Mouse (Mus musculus) inflammation-experienced regulatory T-cells (primary cell): ENCODE results near the gene Taok2. TPM values are rescaled to one million over a fixed set of nuclear protein-coding genes. Genes with fewer than 3 reads are reported as not detected.

Experiments
- polyA plus RNA-seq, 2 experiments: library from polyadenylated mRNA; unstranded; fragments of 100-300 nt; shearing (Covaris generic); gene quantifications; one replicate each; pipeline ENCODE4 v1.2.1; 2017

Taok2 gene
- 10 to 100 TPM; 44.6 to 51.3 TPM for polyA plus RNA-seq

DNA sequence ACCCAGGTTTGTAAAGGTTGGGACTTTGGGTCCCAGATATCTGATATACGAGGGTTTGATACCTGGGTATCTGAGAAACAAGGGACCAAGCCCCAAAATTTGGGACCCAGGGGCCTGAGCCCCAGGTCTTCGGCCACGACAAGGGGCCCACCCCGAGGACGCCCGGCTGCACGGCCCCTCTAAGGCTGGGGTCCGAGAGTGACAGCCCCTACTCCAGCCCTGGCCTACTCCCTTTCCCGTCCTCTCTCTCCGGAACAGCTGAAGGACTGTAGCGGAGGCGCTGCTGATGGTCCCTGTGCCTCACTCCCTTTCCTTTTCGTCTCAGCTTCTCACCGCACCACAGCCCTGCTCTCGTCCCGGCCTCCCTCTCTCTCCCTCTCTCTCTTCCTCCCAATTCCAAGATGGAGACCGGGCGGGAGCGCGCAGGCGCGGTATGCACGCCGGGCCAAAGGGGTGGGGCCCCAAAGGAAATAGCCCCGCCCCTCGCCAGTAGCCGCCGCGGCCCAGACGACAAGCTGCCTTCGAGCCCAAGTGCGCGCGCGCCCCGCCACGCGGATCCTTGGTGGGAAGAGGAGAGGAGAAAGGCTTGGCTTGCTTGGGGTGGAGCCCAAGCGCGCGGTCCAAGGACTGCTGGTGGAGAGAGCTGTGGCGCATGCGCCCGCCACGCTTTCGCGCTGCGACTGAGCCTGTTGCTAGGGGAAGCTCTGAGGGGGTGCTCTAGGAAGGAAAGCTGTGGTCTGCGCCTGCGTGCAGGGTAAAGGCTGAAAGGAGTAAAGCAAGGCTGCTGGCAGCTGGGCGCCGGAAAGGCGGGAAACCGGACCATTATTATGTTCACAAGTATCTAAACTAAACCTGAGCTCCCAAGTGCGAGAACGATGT is at the start of gene Taok2:
Gene Taok2 (minus strand): TSS at position 418 of the 879 bp plus-strand sequence.

DNA sequence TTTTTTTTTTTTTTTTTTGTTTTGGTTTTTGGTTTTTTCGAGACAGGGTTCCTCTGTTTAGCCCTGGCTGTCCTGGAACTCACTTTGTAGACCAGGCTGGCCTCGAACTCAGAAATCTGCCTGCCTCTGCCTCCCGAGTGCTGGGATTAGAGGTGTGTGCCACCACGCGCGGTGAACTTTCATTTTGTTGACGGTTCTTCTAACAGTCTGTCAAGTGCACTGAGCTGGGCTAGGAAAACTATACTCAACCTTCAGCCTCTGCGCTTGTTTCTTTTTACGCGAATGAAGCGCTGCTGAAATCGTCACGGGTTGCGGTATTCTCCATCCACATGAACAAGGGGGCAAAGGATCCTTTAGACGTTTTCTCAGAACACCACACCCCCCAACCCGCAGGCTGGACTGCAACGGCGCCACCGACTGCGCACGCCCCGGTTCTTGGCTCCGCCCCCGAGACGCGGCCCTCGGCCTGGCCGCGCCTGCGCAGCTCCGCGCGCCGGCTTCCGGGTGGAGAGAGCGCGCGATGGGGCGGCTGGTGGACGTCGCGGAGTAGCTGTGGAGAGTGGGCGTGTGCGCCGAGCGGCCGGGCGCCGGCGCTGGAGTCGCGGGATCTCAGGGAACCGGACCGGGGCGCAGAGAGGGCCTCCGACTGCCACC is 44.0 kb upstream of the Taok2 start, which contains the start of gene Kctd13:
Gene Kctd13 (plus strand): TSS at position 496 of the 654 bp plus-strand sequence.

GRCm38 (mm10) chr7:126922624-126923060 is 38.1 kb upstream of the Taok2 start, which contains the start of gene Tmem219:
Tmem219 (minus strand) TSS chr7:126922917.

DNA sequence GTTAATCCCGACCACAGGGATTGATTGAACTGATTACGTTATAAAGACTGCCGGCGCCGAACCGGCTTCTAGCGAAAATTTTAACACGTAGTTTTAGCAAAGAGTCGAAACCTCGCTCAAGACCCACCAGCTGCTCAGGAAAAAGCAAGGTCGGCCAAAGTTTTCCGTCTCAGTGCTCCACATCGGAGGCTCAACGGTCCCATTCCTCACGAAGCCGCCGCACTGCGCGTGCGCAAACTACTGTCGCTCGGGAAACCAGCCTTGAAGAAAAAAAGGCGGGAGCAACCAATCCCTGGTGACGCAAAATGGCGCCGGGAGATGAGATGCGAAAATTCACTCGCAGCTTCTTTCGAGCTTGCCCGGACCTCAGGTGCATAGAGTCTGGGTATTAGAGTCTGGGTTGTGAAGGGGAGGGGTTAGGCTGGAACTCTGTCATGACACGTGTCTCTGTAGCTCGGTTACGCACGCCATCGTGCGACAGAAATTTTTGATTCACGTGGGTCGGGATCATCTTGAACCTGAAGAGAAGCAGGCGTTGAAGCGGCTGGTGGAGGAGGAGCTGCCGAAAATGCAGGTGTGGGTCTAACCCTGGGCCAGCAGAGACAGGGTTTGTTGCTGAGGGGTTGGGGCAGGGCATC is 22.2 kb downstream of the Taok2 start, which contains the start of gene Ino80e:
Gene Ino80e (minus strand): TSS at position 231 of the 638 bp plus-strand sequence.

DNA sequence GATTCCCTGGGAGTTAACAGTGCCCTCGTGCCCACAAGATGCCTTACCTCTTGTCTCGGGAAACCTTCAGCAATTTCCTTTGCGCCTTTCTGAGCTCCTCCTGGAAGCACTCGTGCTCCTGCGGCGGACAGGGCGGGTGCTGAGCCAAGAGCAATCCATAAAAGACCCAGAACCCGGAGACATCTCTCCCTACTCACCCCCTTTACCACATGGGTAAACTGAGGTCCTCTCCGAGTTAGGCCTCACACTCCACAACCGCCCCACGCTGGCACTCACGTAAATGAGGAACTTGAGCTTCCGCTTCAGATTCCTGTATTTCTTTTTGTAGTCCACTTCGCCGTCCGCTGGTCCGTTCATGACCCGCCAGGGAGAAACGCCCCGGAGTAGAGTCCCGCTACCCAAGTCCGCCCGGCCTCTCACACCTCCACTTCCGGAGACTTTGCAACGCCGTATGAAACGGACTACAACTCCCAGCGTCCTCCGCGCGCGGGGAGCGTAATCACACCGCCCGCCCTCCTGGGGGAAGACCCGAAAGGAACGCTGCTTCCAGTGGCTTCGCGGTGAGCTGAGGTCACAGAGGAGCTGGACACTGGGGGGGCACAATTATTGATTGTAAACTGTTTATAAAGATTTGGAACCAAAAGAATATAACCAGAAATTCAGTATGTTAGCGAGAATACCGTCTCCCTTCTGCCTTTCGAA is 22.9 kb downstream of the Taok2 start, which contains the start of gene Hirip3:
Gene Hirip3 (plus strand): TSS at position 544 of the 702 bp plus-strand sequence.

GRCm38 (mm10) chr7:126847116-126847420 is 37.4 kb downstream of the Taok2 start, which contains the start of gene Doc2a:
Doc2a (plus strand) TSS chr7:126847416.

GRCm38 (mm10) chr7:126831539-126831938 is 53.0 kb downstream of the Taok2 start, which contains the start of gene 4930451I11Rik:
4930451I11Rik (minus strand) TSS chr7:126831639.

Other genes with a start within 250 kb of the Taok2 start
- 100 to 1,000 TPM; 114 to 118 TPM for gene Sgf29, start 235.4 kb downstream of the Taok2 start, polyA plus RNA-seq
- under 1 TPM; 0.20 to 0.48 TPM for gene Sult1a1, start 208.3 kb downstream of the Taok2 start, polyA plus RNA-seq
- gene Bola2, start 189.3 kb downstream of the Taok2 start, polyA plus RNA-seq: 100 to 1,000 TPM; 104 to 113 TPM
- 10 to 100 TPM in 1 of 2 experiments, 1 to 10 TPM in 1; 8.3 to 10.8 TPM for gene Slx1b, start 188.9 kb downstream of the Taok2 start, polyA plus RNA-seq
- gene Coro1a, start 176.9 kb downstream of the Taok2 start, polyA plus RNA-seq: 1,000 to 10,000 TPM; 2,830 to 3,089 TPM
- 10 to 100 TPM; 32.8 to 38.7 TPM for gene Mapk3, start 125.1 kb downstream of the Taok2 start, polyA plus RNA-seq
- gene Gdpd3, start 118.4 kb downstream of the Taok2 start, polyA plus RNA-seq: 1 to 10 TPM in 1 of 2 experiments, under 1 TPM in 1; 0.89 to 1.3 TPM
- 100 to 1,000 TPM; 490 to 573 TPM for gene Ypel3, start 107.7 kb downstream of the Taok2 start, polyA plus RNA-seq
- 1 to 10 TPM; 4.3 to 6.4 TPM for gene Tbx6, start 103.2 kb downstream of the Taok2 start, polyA plus RNA-seq
- 100 to 1,000 TPM; 363 to 467 TPM for gene Ppp4c, start 92.2 kb downstream of the Taok2 start, polyA plus RNA-seq
- gene Fam57b, start 87.0 kb downstream of the Taok2 start, polyA plus RNA-seq: under 1 TPM; 0.16 to 0.97 TPM
- gene 4930451I11Rik, start 53.1 kb downstream of the Taok2 start, polyA plus RNA-seq: not detected
- gene Doc2a, start 37.3 kb downstream of the Taok2 start, polyA plus RNA-seq: not detected
- gene Hirip3, start 22.7 kb downstream of the Taok2 start, polyA plus RNA-seq: 1 to 10 TPM; 7.9 to 8.7 TPM
- gene Ino80e, start 22.3 kb downstream of the Taok2 start, polyA plus RNA-seq: 10 to 100 TPM; 75.8 to 78.6 TPM
- gene Tmem219, start 38.2 kb upstream of the Taok2 start, polyA plus RNA-seq: 10 to 100 TPM; 39.4 to 53.1 TPM
- gene Kctd13, start 44.2 kb upstream of the Taok2 start, polyA plus RNA-seq: 10 to 100 TPM; 31.6 to 38.0 TPM
- under 1 TPM; 0.19 to 0.69 TPM for gene Asphd1, start 64.9 kb upstream of the Taok2 start, polyA plus RNA-seq
- 1 to 10 TPM in 1 of 2 experiments, under 1 TPM in 1; 0.74 to 1.0 TPM for gene Sez6l2, start 65.9 kb upstream of the Taok2 start, polyA plus RNA-seq
- 100 to 1,000 TPM; 248 to 261 TPM for gene Cdipt, start 91.2 kb upstream of the Taok2 start, polyA plus RNA-seq
- 1 to 10 TPM in 1 of 2 experiments, under 1 TPM in 1; 0.94 to 3.5 TPM for gene Cdiptos, start 91.4 kb upstream of the Taok2 start, polyA plus RNA-seq
- 10 to 100 TPM; 49.5 to 51.3 TPM for gene Mvp, start 129.9 kb upstream of the Taok2 start, polyA plus RNA-seq
- 1 to 10 TPM in 1 of 2 experiments, under 1 TPM in 1; 0.71 to 3.4 TPM for gene Pagr1b, start 131.8 kb upstream of the Taok2 start, polyA plus RNA-seq
- gene Pagr1a, start 132.6 kb upstream of the Taok2 start, polyA plus RNA-seq: 100 to 1,000 TPM; 140 to 147 TPM
- gene Gm42742, start 136.4 kb upstream of the Taok2 start, polyA plus RNA-seq: 10 to 100 TPM; 35.6 to 68.8 TPM
- 10 to 100 TPM in 1 of 2 experiments, 1 to 10 TPM in 1; 9.5 to 16.8 TPM for gene Prrt2, start 136.5 kb upstream of the Taok2 start, polyA plus RNA-seq
- 100 to 1,000 TPM; 152 to 157 TPM for gene Maz, start 142.3 kb upstream of the Taok2 start, polyA plus RNA-seq
- 10 to 100 TPM; 10.1 to 11.0 TPM for gene Kif22, start 157.8 kb upstream of the Taok2 start, polyA plus RNA-seq
- gene Zg16, start 202.6 kb upstream of the Taok2 start, polyA plus RNA-seq: 1 to 10 TPM in 1 of 2 experiments, not detected in 1; 1.0 TPM
- gene AI467606, start 206.7 kb upstream of the Taok2 start, polyA plus RNA-seq: 100 to 1,000 TPM; 320 to 356 TPM
- gene Qprt, start 237.5 kb upstream of the Taok2 start, polyA plus RNA-seq: 10 to 100 TPM; 17.9 to 21.1 TPM